Mouse (Mus musculus): ENCODE data around the gene Epx. TPM values are rescaled to one million over a fixed set of nuclear protein-coding genes. Genes with fewer than 3 reads are reported as not detected.
A peak's percentile ranks its signal among the peaks of the same experiment; 100 is the strongest.
"Not testable (repeated sequence)": the region's sequence is repeated elsewhere in the genome, so short reads cannot be mapped to it uniquely, and the experiment has no call there.

Epx gene
- polyA plus RNA-seq, 1 experiment from 2014 or later: 0.21 TPM

DNA sequence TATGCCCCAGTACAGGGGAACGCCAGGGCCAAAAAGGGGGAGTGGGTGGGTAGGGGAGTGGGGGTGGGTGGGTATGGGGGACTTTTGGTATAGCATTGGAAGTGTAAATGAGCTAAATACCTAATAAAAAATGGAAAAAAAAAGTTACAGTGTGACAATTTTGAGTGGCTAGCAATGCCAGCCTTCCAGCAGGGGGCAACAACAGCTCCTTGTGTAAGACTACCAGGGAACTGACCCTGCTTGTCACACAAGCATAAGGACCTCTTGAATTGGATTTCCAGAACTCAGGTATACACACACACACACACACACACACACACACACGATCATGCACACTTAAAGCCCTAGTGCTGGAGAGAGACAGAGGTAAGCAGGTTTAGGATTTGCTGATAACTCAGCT is 8.4 kb downstream of the Epx start:
- H3K9me3 ChIP-seq; H3K27ac ChIP-seq; H3K4me3 ChIP-seq (replicated peaks); ATAC-seq (ENCODE audit: insufficient read depth, low FRiP score, low read depth); H3K36me3 ChIP-seq; H3K4me1 ChIP-seq; H3K27me3 ChIP-seq (replicated peaks); H3K9ac ChIP-seq; H3K4me2 ChIP-seq: not testable (repeated sequence)
- 86% methylated on average over 1 of the region's 2 CpGs for WGBS

DNA sequence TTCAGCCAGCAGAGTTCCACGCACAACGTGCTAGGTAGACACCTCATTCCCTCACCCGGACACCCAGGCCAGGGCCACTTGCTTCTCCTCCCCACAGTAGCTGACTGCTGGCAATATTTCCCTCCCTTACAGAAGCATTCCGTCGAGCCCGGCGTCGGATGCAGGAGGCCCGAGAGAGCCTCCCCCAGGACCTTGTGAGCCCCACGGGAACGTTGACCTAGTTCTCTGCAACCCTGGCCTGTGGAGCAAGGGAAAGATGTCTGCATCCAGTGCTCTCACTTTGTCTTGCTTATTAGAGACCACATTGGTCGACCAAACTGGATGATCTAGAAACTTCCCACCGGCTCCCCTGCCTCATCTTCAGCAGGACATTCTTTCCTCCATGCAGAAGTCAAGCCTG is 12.5 kb downstream of the Epx start:
- Histone ChIP-seq H3K27me3 (replicated peaks) (no peaks in the 10 kb centered on the region), H3K27ac (no peak overlapping the region), H3K4me3 (replicated peaks) (no peak overlapping the region), H3K4me2 (no peak overlapping the region), H3K4me1 (no peaks in the 10 kb centered on the region), H3K36me3 (peaks cover 8% of the 10 kb centered on the region; the same call in 1 of the 2 replicates), H3K9me3 (no peaks in the 10 kb centered on the region), H3K9ac (no peak overlapping the region)
- no peak for ATAC-seq (ENCODE audit: insufficient read depth, low FRiP score, low read depth)
- 91% methylated on average over 13 of the region's 13 CpGs for WGBS

GRCm38 (mm10) chr11:87860426-87860825 is 14.9 kb downstream of the Epx start:
- no peak overlapping the region for H3K4me3 ChIP-seq (replicated peaks)
- H3K36me3 ChIP-seq: peaks cover 8% of the 10 kb centered on the region; the same call in 1 of the 2 replicates
- no peak overlapping the region for H3K27ac ChIP-seq
- H3K9me3 ChIP-seq: no peaks in the 10 kb centered on the region
- ATAC-seq (ENCODE audit: insufficient read depth, low FRiP score, low read depth): no peak
- 82% methylated on average over 9 of the region's 9 CpGs for WGBS
- no peak overlapping the region for H3K9ac ChIP-seq
- no peaks in the 10 kb centered on the region for H3K27me3 ChIP-seq (replicated peaks)
- no peaks in the 10 kb centered on the region for H3K4me1 ChIP-seq
- H3K4me2 ChIP-seq: no peak overlapping the region

DNA sequence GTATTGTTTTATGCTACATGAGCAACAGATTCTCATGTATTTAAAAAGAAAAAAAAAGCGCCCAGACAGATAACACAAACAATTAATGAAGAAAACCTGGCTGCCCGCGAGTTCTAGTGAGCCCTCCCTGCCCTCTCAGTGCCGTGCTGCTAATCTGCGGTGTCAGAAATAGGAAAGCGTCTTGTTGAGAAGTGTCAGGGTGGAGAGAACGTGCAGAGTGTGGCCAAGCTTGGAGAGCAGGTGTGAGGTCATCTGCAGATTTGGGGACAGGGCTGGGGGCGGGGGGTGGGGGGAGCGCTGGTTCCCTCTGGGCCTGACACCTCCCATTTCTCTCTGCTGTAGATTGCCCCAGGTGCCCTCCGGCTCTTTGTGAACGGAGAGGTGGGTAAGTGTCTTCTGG is 16.1 kb downstream of the Epx start:
- Histone ChIP-seq H3K9me3 (no peaks in the 10 kb centered on the region), H3K36me3 (peaks cover 8% of the 10 kb centered on the region; the same call in 1 of the 2 replicates), H3K9ac (no peak overlapping the region), H3K4me2 (no peak overlapping the region), H3K4me3 (replicated peaks) (no peak overlapping the region), H3K27ac (no peak overlapping the region), H3K27me3 (replicated peaks) (no peaks in the 10 kb centered on the region), H3K4me1 (no peaks in the 10 kb centered on the region)
- no peak for ATAC-seq (ENCODE audit: insufficient read depth, low FRiP score, low read depth)
- WGBS: 84% methylated on average over 11 of the region's 11 CpGs

DNA sequence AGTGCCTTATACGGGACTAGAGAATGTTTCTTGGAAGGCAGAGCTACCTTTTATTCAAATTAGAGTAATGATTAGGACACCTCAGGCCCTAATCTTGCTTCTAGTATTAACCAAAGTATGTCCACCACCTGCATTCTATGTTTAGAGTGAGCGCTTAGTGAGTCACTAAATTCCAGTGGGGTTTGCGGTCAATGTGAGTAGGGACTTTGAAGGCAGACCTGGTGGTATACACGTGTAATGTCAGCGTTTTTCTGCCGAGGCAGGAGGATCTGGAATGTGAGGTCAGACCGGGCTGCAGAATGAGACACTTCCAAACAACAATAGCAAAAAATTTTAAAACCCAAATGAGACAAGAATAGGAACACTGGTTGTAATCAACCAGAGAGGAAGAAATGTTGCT is 20.8 kb downstream of the Epx start:
- no peak for ATAC-seq (ENCODE audit: insufficient read depth, low FRiP score, low read depth)
- H3K9me3 ChIP-seq: no peaks in the 10 kb centered on the region
- 84% methylated on average over 7 of the region's 7 CpGs for WGBS

GRCm38 (mm10) chr11:87853597-87853954 is 21.8 kb downstream of the Epx start:
- Histone ChIP-seq H3K27me3 (replicated peaks) (no peaks in the 10 kb centered on the region), H3K4me1 (peaks cover 8% of the 10 kb centered on the region), H3K4me3 (replicated peaks) (peak overlapping the region; percentile 63), H3K9me3 (no peaks in the 10 kb centered on the region), H3K36me3 (peaks cover 2% of the 10 kb centered on the region; the same call in 1 of the 2 replicates), H3K27ac (peak overlapping the region; percentile 17; the same call in 1 of the 2 replicates), H3K4me2 (peak overlapping the region; percentile 81), H3K9ac (no peak overlapping the region; the same call in 1 of the 2 replicates)
- whole genome bisulfite sequencing: 28% methylated on average over 8 of the region's 8 CpGs
- no peak for ATAC-seq (ENCODE audit: insufficient read depth, low FRiP score, low read depth)

More for the DNA sequence above, 20.8 kb downstream of the Epx start:
- Histone ChIP-seq H3K36me3 (peaks cover 3% of the 10 kb centered on the region; the same call in 1 of the 2 replicates), H3K4me3 (replicated peaks) (no peak overlapping the region), H3K27ac (no peak overlapping the region), H3K4me2 (no peak overlapping the region), H3K9ac (no peak overlapping the region), H3K27me3 (replicated peaks) (no peaks in the 10 kb centered on the region), H3K4me1 (peaks cover 8% of the 10 kb centered on the region)

GRCm38 (mm10) chr11:87852690-87853596 is 22.4 kb downstream of the Epx start, which contains the start of gene Mks1:
Gene Mks1 (plus strand): TSS chr11:87853215.
- Histone ChIP-seq H3K27me3 (replicated peaks) (no peaks in the 10 kb centered on the region), H3K4me1 (peaks cover 8% of the 10 kb centered on the region), H3K4me3 (replicated peaks) (peak within 1 kb of the TSS; percentile 63), H3K9me3 (no peaks in the 10 kb centered on the region), H3K4me2 (peak within 1 kb of the TSS; percentile 81), H3K36me3 (no peaks in the 10 kb centered on the region; the same call in 1 of the 2 replicates), H3K9ac (peak within 1 kb of the TSS; percentile 9; the same call in 1 of the 2 replicates), H3K27ac (peak within 1 kb of the TSS; percentile 40; the same call in 1 of the 2 replicates)
- WGBS: 3% methylated on average over 40 of the region's 40 CpGs
- peak; percentile 90 for ATAC-seq (ENCODE audit: insufficient read depth, low FRiP score, low read depth)

DNA sequence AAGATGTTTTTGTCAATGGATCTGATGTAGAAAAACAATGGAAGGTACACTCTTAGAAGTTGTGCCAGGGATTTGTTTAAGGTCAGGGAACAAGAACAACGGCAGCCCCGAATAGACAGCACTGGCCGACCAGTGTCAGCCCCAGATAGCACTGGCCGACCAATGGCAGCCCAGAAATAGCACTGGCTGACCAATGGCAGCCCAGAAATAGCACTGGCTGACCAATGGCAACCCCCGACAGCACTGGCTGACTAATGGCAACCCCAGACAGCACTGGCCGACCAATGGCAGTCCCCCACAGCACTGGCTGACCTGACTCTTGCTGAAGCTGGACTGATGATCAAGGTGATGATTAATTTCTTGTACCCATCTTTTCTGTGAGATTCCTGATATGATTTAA is 27.5 kb downstream of the Epx start:
- no peak overlapping the region for H3K27ac ChIP-seq
- no peaks in the 10 kb centered on the region for H3K9me3 ChIP-seq
- no peak overlapping the region for H3K4me3 ChIP-seq (replicated peaks)
- no peak for ATAC-seq (ENCODE audit: insufficient read depth, low FRiP score, low read depth)
- no peaks in the 10 kb centered on the region for H3K36me3 ChIP-seq
- 62% methylated on average over 6 of the region's 6 CpGs for WGBS
- H3K9ac ChIP-seq: no peak overlapping the region
- H3K4me2 ChIP-seq: no peak overlapping the region
- H3K27me3 ChIP-seq (replicated peaks): no peaks in the 10 kb centered on the region
- peaks cover 3% of the 10 kb centered on the region; the same call in 1 of the 2 replicates for H3K4me1 ChIP-seq

- H3K4me1 ChIP-seq: no peaks in the 10 kb centered on the region
- ATAC-seq (ENCODE audit: insufficient read depth, low FRiP score, low read depth): no peak
- H3K27ac ChIP-seq: no peak overlapping the region
- H3K9me3 ChIP-seq: no peaks in the 10 kb centered on the region
- no peaks in the 10 kb centered on the region for H3K27me3 ChIP-seq (replicated peaks)
- no peak overlapping the region for H3K4me3 ChIP-seq (replicated peaks)
- H3K9ac ChIP-seq: no peak overlapping the region
- 79% methylated on average over 12 of the region's 12 CpGs for WGBS
- no peak overlapping the region for H3K4me2 ChIP-seq
- no peaks in the 10 kb centered on the region for H3K36me3 ChIP-seq
These were observed 28.3 kb downstream of the Epx start for GRCm38 (mm10) chr11:87846968-87847600.

- Histone ChIP-seq H3K9ac (no peak overlapping the region), H3K4me2 (no peak overlapping the region), H3K9me3 (no peaks in the 10 kb centered on the region), H3K27me3 (replicated peaks) (no peaks in the 10 kb centered on the region), H3K4me1 (no peaks in the 10 kb centered on the region), H3K27ac (no peak overlapping the region), H3K36me3 (no peaks in the 10 kb centered on the region), H3K4me3 (replicated peaks) (no peak overlapping the region)
- no peak for ATAC-seq (ENCODE audit: insufficient read depth, low FRiP score, low read depth)
- WGBS: 74% methylated on average over 3 of the region's 3 CpGs
These were observed 33.9 kb downstream of the Epx start for GRCm38 (mm10) chr11:87841436-87841835.

GRCm38 (mm10) chr11:87840676-87841075 is 34.7 kb downstream of the Epx start:
- H3K36me3 ChIP-seq: no peaks in the 10 kb centered on the region
- H3K4me3 ChIP-seq (replicated peaks): no peak overlapping the region
- H3K9me3 ChIP-seq: no peaks in the 10 kb centered on the region
- no peaks in the 10 kb centered on the region for H3K27me3 ChIP-seq (replicated peaks)
- H3K9ac ChIP-seq: no peak overlapping the region
- H3K4me2 ChIP-seq: no peak overlapping the region
- H3K4me1 ChIP-seq: no peaks in the 10 kb centered on the region
- no peak for ATAC-seq (ENCODE audit: insufficient read depth, low FRiP score, low read depth)
- 62% methylated on average over 8 of the region's 8 CpGs for WGBS
- H3K27ac ChIP-seq: no peak overlapping the region
